In genomic region chr13:53664631-53665230, GRCm38 (mm10) we compare ENCODE assay signal across 18 mouse cellular contexts.
DNase-seq lines count a peak whose midpoint lies in the region; ATAC-seq and TF ChIP-seq lines count a peak whose summit lies in the region.
"Had no signal": no experiment of that assay in that cellular context is flagged by ENCODE, and none has a peak within 500 bp of the region (broad histone marks: within the 10 kb centered on the region; RNA-seq: fewer than 3 reads in every experiment).

No protein-coding gene starts in this region.

- DNase-seq in cerebellum, postnatal 14 days = peak; percentile 13 to 43
- no peak for DNase-seq in cerebellum, postnatal 4 days (ENCODE audit: low spot score in 2 of 2)
- DNase-seq in layer of hippocampus, adult 11-12 months (ENCODE audit: low spot score) = peak; percentile 23
- no peak for DNase-seq in layer of hippocampus, adult 9-10 months (ENCODE audit: low spot score)
- peak; percentile 40 for DNase-seq in midbrain, postnatal 0 days (ENCODE audit: low spot score)
- DNase-seq in midbrain, embryonic 10.5 days (ENCODE audit: low spot score) = no peak
- peak; percentile 11 to 20 for DNase-seq in heart, postnatal 14 days
- no peak for DNase-seq in Muller cell, postnatal 12 days (ENCODE audit: inconsistent ontology term)
- DNase-seq: cerebellum, postnatal 25 days; kidney, adult 8-10 months; kidney, postnatal 36 days; liver, postnatal 0 days; midbrain, embryonic 14.5 days; thymus, postnatal 25 days had no signal

- no peak overlapping the region for H3K4me2 ChIP-seq in midbrain, postnatal 0 days (ENCODE audit: low read depth, low read length, poor library complexity, severe bottlenecking)
- H3K4me2 ChIP-seq: forebrain, embryonic 15.5 days; limb, embryonic 15.5 days had no signal

- H3K27me3 ChIP-seq in midbrain, postnatal 0 days (ENCODE audit: insufficient read depth, low read length) = no peaks in the 10 kb centered on the region
- 0 out of 2 replicates have a peak, but pooled peaks cover 1% of the 10 kb centered on the region for H3K27me3 ChIP-seq in midbrain, embryonic 10.5 days (ENCODE audit: low read depth, poor library complexity, severe bottlenecking)
- H3K27me3 ChIP-seq: forebrain, embryonic 15.5 days; limb, embryonic 15.5 days had no signal

- no peaks in the 10 kb centered on the region for H3K36me3 ChIP-seq in midbrain, postnatal 0 days (ENCODE audit: insufficient read depth, low read length)
- no peaks in the 10 kb centered on the region for H3K36me3 ChIP-seq in midbrain, embryonic 10.5 days
- H3K36me3 ChIP-seq: forebrain, embryonic 15.5 days; hindbrain, embryonic 10.5 days; limb, embryonic 15.5 days had no signal

- no peak overlapping the region for H3K9ac ChIP-seq in midbrain, postnatal 0 days (replicated peaks; ENCODE audit: low read length, poor library complexity, severe bottlenecking)
- H3K9ac ChIP-seq: forebrain, embryonic 15.5 days; limb, embryonic 15.5 days; liver, postnatal 0 days had no signal

- intact Hi-C loops in heart, postnatal 14 days (cut with DNase I) = no loop called here

- TF ChIP-seq CTCF in midbrain, postnatal 0 days (IDR thresholded peaks at IDR 0.05) = no peak

- H3K27ac ChIP-seq in midbrain, postnatal 0 days (ENCODE audit: low read depth, low read length) = no peak overlapping the region
- no peak overlapping the region for H3K27ac ChIP-seq in midbrain, embryonic 10.5 days (replicated peaks)
- H3K27ac ChIP-seq: forebrain, embryonic 15.5 days; hindbrain, embryonic 10.5 days; limb, embryonic 15.5 days had no signal

- H3K4me3 ChIP-seq in midbrain, postnatal 0 days (ENCODE audit: low read depth, low read length) = no peak overlapping the region
- H3K4me3 ChIP-seq in midbrain, embryonic 10.5 days = no peak overlapping the region
- H3K4me3 ChIP-seq: forebrain, embryonic 15.5 days; hindbrain, embryonic 10.5 days; limb, embryonic 15.5 days had no signal

- no peaks in the 10 kb centered on the region for H3K4me1 ChIP-seq in midbrain, postnatal 0 days (ENCODE audit: insufficient read depth, low read length)
- H3K4me1 ChIP-seq in midbrain, embryonic 10.5 days = 0 out of 2 replicates have a peak, but pooled peaks cover 6% of the 10 kb centered on the region
- H3K4me1 ChIP-seq: forebrain, embryonic 15.5 days; hindbrain, embryonic 10.5 days; limb, embryonic 15.5 days had no signal

- H3K9me3 ChIP-seq in midbrain, postnatal 0 days (ENCODE audit: low read length) = no peaks in the 10 kb centered on the region
- H3K9me3 ChIP-seq in midbrain, embryonic 10.5 days (replicated peaks) = peaks cover 16% of the 10 kb centered on the region; the same call in 1 of the 2 replicates
- H3K9me3 ChIP-seq: forebrain, embryonic 15.5 days; limb, embryonic 15.5 days had no signal

- ATAC-seq in midbrain, postnatal 0 days (ENCODE audit: low FRiP score) = no peak
- ATAC-seq: forebrain, embryonic 15.5 days; inflammation-experienced regulatory T-cells, adult 6 months; liver, postnatal 0 days had no signal

- WGBS in midbrain, postnatal 0 days = 89% methylated on average over 7 of the region's 7 CpGs
- 93% methylated on average over 7 of the region's 7 CpGs for WGBS in midbrain, embryonic 10.5 days

Comparison
In these comparisons a context has a peak if more than half of its experiments do, and no peak if none do; other contexts are left out.
1. DNase-seq: peak in cerebellum, postnatal 14 days (2 of 2), layer of hippocampus, adult 11-12 months (single experiment), midbrain, postnatal 0 days (single experiment) and heart, postnatal 14 days (2 of 2); none in cerebellum, postnatal 4 days (0 of 2), layer of hippocampus, adult 9-10 months (single experiment), midbrain, embryonic 10.5 days (single experiment) and Muller cell, postnatal 12 days (single experiment).